Comparison of ENCODE assay signal across 14 mouse cellular contexts in genomic region chr6:55179560-55179959, GRCm38 (mm10). TPM values are rescaled to one million over a fixed set of nuclear protein-coding genes. Genes with fewer than 3 reads are reported as not detected.
DNase-seq lines count a peak whose midpoint lies in the region; ATAC-seq and TF ChIP-seq lines count a peak whose summit lies in the region.
"Had no signal": no experiment of that assay in that cellular context is flagged by ENCODE, and none has a peak within 500 bp of the region (broad histone marks: within the 10 kb centered on the region; RNA-seq: fewer than 3 reads in every experiment).

No protein-coding gene starts in this region.

- no peaks in the 10 kb centered on the region for H3K4me1 ChIP-seq in heart, embryonic 10.5 days
- no peaks in the 10 kb centered on the region for H3K4me1 ChIP-seq in midbrain, embryonic 16.5 days (ENCODE audit: control insufficient read depth, insufficient read depth, low read length)
- H3K4me1 ChIP-seq: embryonic facial prominence, embryonic 12.5 days; midbrain, embryonic 12.5 days had no signal

- intact Hi-C loops in heart, postnatal 25 days (cut with DNase I), result no loop called here

- TF ChIP-seq CTCF in Patski (IDR thresholded peaks at IDR 0.05), result no peak

- H3K4me2 ChIP-seq in midbrain, embryonic 16.5 days (ENCODE audit: low read length), result no peak overlapping the region
- H3K4me2 ChIP-seq: embryonic facial prominence, embryonic 12.5 days; hindbrain, embryonic 13.5 days; midbrain, embryonic 12.5 days had no signal

- no peak overlapping the region for H3K4me3 ChIP-seq in heart, embryonic 10.5 days
- H3K4me3 ChIP-seq in midbrain, embryonic 16.5 days (ENCODE audit: low read depth, low read length), result no peak overlapping the region
- H3K4me3 ChIP-seq: embryonic facial prominence, embryonic 12.5 days; hindbrain, embryonic 13.5 days; midbrain, embryonic 12.5 days had no signal

- peak; percentile 87 for ATAC-seq in Patski
- no peak for ATAC-seq in midbrain, embryonic 16.5 days
- no peak for ATAC-seq in monocyte, adult 5-6 weeks (replicated peaks; ENCODE audit: insufficient number of reproducible peaks, low FRiP score, low TSS enrichment, poor library complexity, severe bottlenecking)

- H3K9ac ChIP-seq in midbrain, embryonic 16.5 days (ENCODE audit: low read depth, low read length), result no peak overlapping the region
- H3K9ac ChIP-seq: embryonic facial prominence, embryonic 12.5 days; hindbrain, embryonic 13.5 days; midbrain, embryonic 12.5 days had no signal

- in situ Hi-C loops in Patski (cut with MboI; ENCODE audit: low pct_unique_long_range_greater_than_20kb), result no loop called here

- 0 out of 2 replicates have a peak, but pooled peaks cover 3% of the 10 kb centered on the region for H3K27me3 ChIP-seq in heart, embryonic 10.5 days (ENCODE audit: insufficient read depth, poor library complexity, severe bottlenecking)
- no peaks in the 10 kb centered on the region for H3K27me3 ChIP-seq in Patski
- H3K27me3 ChIP-seq in midbrain, embryonic 16.5 days (ENCODE audit: control insufficient read depth, insufficient read depth, low read depth, low read length), result no peaks in the 10 kb centered on the region
- H3K27me3 ChIP-seq: embryonic facial prominence, embryonic 12.5 days had no signal

- POLR2A ChIA-PET in Patski (lab: Charles Lee), result no interaction called here

- H3K27ac ChIP-seq in heart, embryonic 10.5 days, result no peak overlapping the region
- no peak overlapping the region for H3K27ac ChIP-seq in midbrain, embryonic 16.5 days (ENCODE audit: low read length)
- H3K27ac ChIP-seq: embryonic facial prominence, embryonic 12.5 days; hindbrain, embryonic 13.5 days; midbrain, embryonic 12.5 days had no signal

- 83% methylated on average over 7 of the region's 7 CpGs for WGBS in heart, embryonic 10.5 days
- WGBS in midbrain, embryonic 16.5 days, result 88% methylated on average over 7 of the region's 7 CpGs

- peak; percentile 21 for DNase-seq in heart, postnatal 25 days (ENCODE audit: low spot score)
- no peak for DNase-seq in heart, embryonic 10.5 days (ENCODE audit: low spot score)
- DNase-seq in Patski (ENCODE audit: low read depth, low spot score), result peak; percentile 70
- DNase-seq in kidney, postnatal 10 days, result peak; percentile 50
- peak; percentile 37 for DNase-seq in lung, postnatal 14 days
- DNase-seq in cerebellum, adult 8-10 months, result no peak
- DNase-seq: adrenal gland, adult 2 months; cerebellum, adult 9-10 months had no signal

- H3K36me3 ChIP-seq in heart, embryonic 10.5 days, result no peaks in the 10 kb centered on the region
- no peaks in the 10 kb centered on the region for H3K36me3 ChIP-seq in midbrain, embryonic 16.5 days (ENCODE audit: control insufficient read depth, insufficient read depth, low read length)
- H3K36me3 ChIP-seq: embryonic facial prominence, embryonic 12.5 days; hindbrain, embryonic 13.5 days; midbrain, embryonic 12.5 days had no signal

- CTCF ChIA-PET in Patski (lab: Charles Lee), result no interaction called here

- H3K9me3 ChIP-seq in heart, embryonic 10.5 days, result no peaks in the 10 kb centered on the region
- no peaks in the 10 kb centered on the region for H3K9me3 ChIP-seq in midbrain, embryonic 16.5 days (replicated peaks; ENCODE audit: control insufficient read depth, low read length, poor library complexity, severe bottlenecking)
- H3K9me3 ChIP-seq: embryonic facial prominence, embryonic 12.5 days; hindbrain, embryonic 13.5 days; midbrain, embryonic 12.5 days had no signal

RNA-seq across cellular contexts. Expression of gene Inmt, which starts 4.7 kb away (rescaled TPM):
- 10 to 100 TPM in 1 of 2 experiments, 1 to 10 TPM in 1; 9.5 to 10.2 TPM for total RNA-seq in heart, postnatal 25 days (2021)
- 0.20 TPM in 1 of 2 replicates, not detected in the other for polyA plus RNA-seq in heart, embryonic 10.5 days (2016; fragmentation: Nextera tagmentation; extraction: Ambion mirVana)
- polyA plus RNA-seq in Patski (2021), result 309 TPM
- polyA plus RNA-seq in midbrain, embryonic 16.5 days (2015; fragmentation: Nextera tagmentation; extraction: Ambion mirVana), result not detected in 2 replicates
- total RNA-seq in monocyte, adult 5-6 weeks (2017), result not detected in 3 replicates
- polyA plus RNA-seq: hindbrain, embryonic 13.5 days; midbrain, embryonic 12.5 days had no signal

RNA-seq across cellular contexts. Expression of gene Mindy4, which starts 23.6 kb away (rescaled TPM):
- 1 to 10 TPM; 4.1 to 4.4 TPM for total RNA-seq in heart, postnatal 25 days (2021)
- 7.7 and 9.7 TPM in 2 replicates for polyA plus RNA-seq in heart, embryonic 10.5 days (2016; fragmentation: Nextera tagmentation; extraction: Ambion mirVana)
- polyA plus RNA-seq in Patski (2021), result 26.0 TPM
- polyA plus RNA-seq in midbrain, embryonic 16.5 days (2015; fragmentation: Nextera tagmentation; extraction: Ambion mirVana), result 12.6 and 15.0 TPM in 2 replicates
- 1.1 TPM in 1 of 3 replicates, not detected in the others for total RNA-seq in monocyte, adult 5-6 weeks (2017)

RNA-seq across cellular contexts. Expression of gene Crhr2, which starts 46.7 kb away (rescaled TPM):
- total RNA-seq in heart, postnatal 25 days (2021), result 10 to 100 TPM; 20.3 to 20.5 TPM
- 2.4 and 5.0 TPM in 2 replicates for polyA plus RNA-seq in heart, embryonic 10.5 days (2016; fragmentation: Nextera tagmentation; extraction: Ambion mirVana)
- polyA plus RNA-seq in Patski (2021), result not detected
- polyA plus RNA-seq in midbrain, embryonic 16.5 days (2015; fragmentation: Nextera tagmentation; extraction: Ambion mirVana), result 1.6 and 1.9 TPM in 2 replicates
- not detected in 3 replicates for total RNA-seq in monocyte, adult 5-6 weeks (2017)
- total RNA-seq: adrenal gland, adult 2 months had no signal
- polyA plus RNA-seq: limb, embryonic 11.5 days had no signal

Comparison
In these comparisons a context has a peak if more than half of its experiments do, and no peak if none do; other contexts are left out.
1. DNase-seq: peak in heart, postnatal 25 days (single experiment), Patski (single experiment), kidney, postnatal 10 days (single experiment) and lung, postnatal 14 days (single experiment); none in heart, embryonic 10.5 days (single experiment) and cerebellum, adult 8-10 months (single experiment).
2. RNA of gene Inmt, which starts 4.7 kb away (polyA plus RNA-seq): 309 TPM in Patski (single experiment); 0.20 TPM in heart, embryonic 10.5 days and not detected in midbrain, embryonic 16.5 days; every median in the first group is over 100 times any median in the second.